Mouse (Mus musculus): ENCODE results near the gene Emd. TPM values are rescaled to one million over a fixed set of nuclear protein-coding genes. Genes with fewer than 3 reads are reported as not detected.
A peak's percentile ranks its signal among the peaks of the same experiment; 100 is the strongest.

The Emd gene
- polyA plus RNA-seq, 1 experiment: not detected

DNA sequence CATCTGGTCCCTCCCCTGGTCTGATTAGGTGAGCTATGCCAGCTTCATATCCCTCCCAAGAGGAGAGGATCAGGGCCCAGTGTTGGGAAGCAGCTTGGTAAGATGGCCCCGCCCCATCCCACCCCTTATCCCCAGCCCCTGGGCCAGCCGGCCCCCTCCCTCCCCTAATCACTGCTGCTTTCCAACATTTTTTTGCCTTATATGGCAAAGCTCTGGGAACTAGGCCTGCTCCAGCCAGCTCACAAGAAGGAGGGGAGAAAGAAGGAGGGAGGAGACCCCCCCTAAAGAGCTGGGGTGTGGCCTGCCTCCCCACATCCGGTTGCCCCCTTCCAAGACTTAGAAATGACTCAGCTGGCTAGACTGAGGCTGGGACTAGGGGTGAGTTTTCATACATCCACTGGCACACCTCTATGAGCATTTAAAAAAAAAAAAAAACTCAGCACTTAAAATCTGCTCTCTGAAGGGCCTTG lies 9.8 kb upstream of the Emd start:
- Histone ChIP-seq H3K27ac (ENCODE audit: insufficient read depth, low read depth, low read length) (no peak overlapping the region), H3K4me1 (ENCODE audit: control insufficient read depth, insufficient read depth, low read length) (peaks cover 7% of the 10 kb centered on the region; the same call in 1 of the 2 replicates), H3K4me3 (ENCODE audit: insufficient read depth, low read depth, low read length) (peak overlapping the region; percentile 7; the same call in 1 of the 2 replicates)
- no peak for TF ChIP-seq CTCF (IDR thresholded peaks at IDR 0.05; ENCODE audit: insufficient read depth, low read depth, low read length)
- no peak for TF ChIP-seq POLR2A (IDR thresholded peaks at IDR 0.05; ENCODE audit: insufficient read depth, low read depth, low read length)
- 22% methylated on average over 3 of the region's 3 CpGs for WGBS

GRCm38 (mm10) chrX:74245107-74245506 lies 9.4 kb upstream of the Emd start:
- TF ChIP-seq POLR2A (IDR thresholded peaks at IDR 0.05; ENCODE audit: insufficient read depth, low read depth, low read length) (no peak), CTCF (IDR thresholded peaks at IDR 0.05; ENCODE audit: insufficient read depth, low read depth, low read length) (no peak)
- 23% methylated on average over 1 of the region's 1 CpGs for WGBS
- no peak overlapping the region for H3K27ac ChIP-seq (ENCODE audit: insufficient read depth, low read depth, low read length)

DNA sequence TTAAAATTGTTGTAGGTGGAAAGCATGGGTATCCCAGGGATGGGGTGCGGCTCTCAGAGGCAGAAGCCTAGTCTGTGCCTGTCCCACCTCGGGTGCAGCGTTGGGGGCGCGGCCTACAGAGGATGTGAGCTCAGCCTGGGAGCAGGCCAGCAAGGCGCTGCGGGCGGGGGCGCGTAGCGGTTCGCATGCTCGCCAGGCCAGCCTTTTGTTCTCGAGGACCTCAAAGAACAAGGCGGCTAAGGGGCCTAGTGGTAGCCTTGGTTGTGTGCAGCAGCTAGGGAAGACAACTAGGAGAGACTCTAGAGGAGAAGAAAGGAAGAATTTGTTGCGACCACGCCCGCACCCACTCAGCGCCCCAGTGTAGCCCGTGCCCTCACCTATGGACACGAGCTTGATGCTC lies 8.8 kb upstream of the Emd start:
- Histone ChIP-seq H3K27ac (ENCODE audit: insufficient read depth, low read depth, low read length) (0 out of 2 replicates have a peak overlapping the region, but pooled peaks have one; percentile 32), H3K4me3 (ENCODE audit: insufficient read depth, low read depth, low read length) (peak overlapping the region; percentile 53), H3K4me1 (ENCODE audit: control insufficient read depth, insufficient read depth, low read length) (peaks cover 7% of the 10 kb centered on the region; the same call in 1 of the 2 replicates)
- 25% methylated on average over 21 of the region's 21 CpGs for WGBS
- TF ChIP-seq CTCF (IDR thresholded peaks at IDR 0.05; ENCODE audit: insufficient read depth, low read depth, low read length): no peak
- no peak for TF ChIP-seq POLR2A (IDR thresholded peaks at IDR 0.05; ENCODE audit: insufficient read depth, low read depth, low read length)

More at GRCm38 (mm10) chrX:74245107-74245506, 9.4 kb upstream of the Emd start:
- H3K4me1 ChIP-seq (ENCODE audit: control insufficient read depth, insufficient read depth, low read length): peaks cover 7% of the 10 kb centered on the region; the same call in 1 of the 2 replicates
- no peak overlapping the region for H3K4me3 ChIP-seq (ENCODE audit: insufficient read depth, low read depth, low read length)

- Histone ChIP-seq H3K27ac (ENCODE audit: insufficient read depth, low read depth, low read length) (0 out of 2 replicates have a peak overlapping the region, but pooled peaks have one; percentile 32), H3K4me3 (ENCODE audit: insufficient read depth, low read depth, low read length) (peak overlapping the region; percentile 53), H3K4me1 (ENCODE audit: control insufficient read depth, insufficient read depth, low read length) (peaks cover 7% of the 10 kb centered on the region; the same call in 1 of the 2 replicates)
- WGBS: 17% methylated on average over 38 of the region's 38 CpGs
- TF ChIP-seq CTCF (IDR thresholded peaks at IDR 0.05; ENCODE audit: insufficient read depth, low read depth, low read length) (no peak), POLR2A (IDR thresholded peaks at IDR 0.05; ENCODE audit: insufficient read depth, low read depth, low read length) (peak; percentile 56)
These were observed 8.2 kb upstream of the Emd start for GRCm38 (mm10) chrX:74246213-74246681.

DNA sequence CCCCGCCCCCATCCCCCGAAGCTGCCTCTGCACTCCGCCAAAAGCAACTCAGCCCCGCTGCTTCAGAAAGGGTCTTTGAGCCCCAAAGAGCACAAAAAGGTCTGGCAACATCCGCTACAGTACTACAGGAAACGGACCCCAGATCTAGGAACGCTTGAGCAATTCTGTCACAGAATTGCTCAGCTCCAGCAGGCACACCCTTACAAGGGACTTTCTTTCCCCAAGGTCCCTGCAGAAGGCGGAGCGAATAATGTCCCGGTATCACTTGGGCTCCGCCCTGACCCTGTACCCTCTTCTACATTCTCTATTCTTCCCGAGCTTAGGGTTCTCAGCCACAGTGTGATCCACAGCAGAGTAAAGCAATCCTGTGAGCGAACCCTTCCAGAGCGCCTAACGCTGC lies 7.8 kb upstream of the Emd start:
- no peak for TF ChIP-seq CTCF (IDR thresholded peaks at IDR 0.05; ENCODE audit: insufficient read depth, low read depth, low read length)
- TF ChIP-seq POLR2A (IDR thresholded peaks at IDR 0.05; ENCODE audit: insufficient read depth, low read depth, low read length): no peak
- H3K27ac ChIP-seq (ENCODE audit: insufficient read depth, low read depth, low read length): no peak overlapping the region
- H3K4me1 ChIP-seq (ENCODE audit: control insufficient read depth, insufficient read depth, low read length): peaks cover 7% of the 10 kb centered on the region; the same call in 1 of the 2 replicates
- H3K4me3 ChIP-seq (ENCODE audit: insufficient read depth, low read depth, low read length): peak overlapping the region; percentile 46
- WGBS: 18% methylated on average over 15 of the region's 15 CpGs

- no peak overlapping the region for H3K27ac ChIP-seq (ENCODE audit: insufficient read depth, low read depth, low read length)
- peaks cover 7% of the 10 kb centered on the region; the same call in 1 of the 2 replicates for H3K4me1 ChIP-seq (ENCODE audit: control insufficient read depth, insufficient read depth, low read length)
- H3K4me3 ChIP-seq (ENCODE audit: insufficient read depth, low read depth, low read length): no peak overlapping the region; the same call in 1 of the 2 replicates
- 7% methylated on average over 3 of the region's 3 CpGs for WGBS
- TF ChIP-seq POLR2A (IDR thresholded peaks at IDR 0.05; ENCODE audit: insufficient read depth, low read depth, low read length): no peak
- 0 out of 2 replicates have a peak, but pooled peaks have one; percentile 17 for TF ChIP-seq CTCF (IDR thresholded peaks at IDR 0.05; ENCODE audit: insufficient read depth, low read depth, low read length)
These were observed 5.8 kb upstream of the Emd start for GRCm38 (mm10) chrX:74248651-74249050.

DNA sequence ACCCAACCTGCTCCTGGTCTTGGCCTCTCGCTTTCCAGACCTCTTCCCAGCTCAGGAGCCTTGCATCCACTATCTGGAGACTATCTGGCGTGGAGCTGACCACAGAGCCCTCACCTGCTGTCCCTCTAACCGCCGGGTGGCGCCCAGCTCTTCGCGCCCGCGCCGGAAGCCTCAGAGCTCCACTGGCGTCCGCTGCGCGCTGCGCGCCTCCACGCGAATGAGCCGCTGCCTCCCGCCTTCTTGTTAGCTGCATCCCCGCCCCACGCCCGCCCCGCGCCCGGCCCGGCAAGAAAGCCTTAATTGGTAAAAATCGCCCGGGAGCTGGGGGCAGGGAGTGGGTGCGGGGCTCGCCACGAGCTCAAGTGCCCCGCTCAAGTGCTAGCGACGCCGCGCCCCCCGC lies 4.9 kb upstream of the Emd start, which contains the start of gene Flna:
TSS of gene Flna (minus strand) at position 206 of the 400 bp plus-strand sequence.
- 23% methylated on average over 38 of the region's 38 CpGs for WGBS
- TF ChIP-seq POLR2A (IDR thresholded peaks at IDR 0.05; ENCODE audit: insufficient read depth, low read depth, low read length) (no peak), CTCF (IDR thresholded peaks at IDR 0.05; ENCODE audit: insufficient read depth, low read depth, low read length) (no peak)
- H3K27ac ChIP-seq (ENCODE audit: insufficient read depth, low read depth, low read length): 0 out of 2 replicates have a peak within 1 kb of the TSS, but pooled peaks have one; percentile 44
- H3K4me1 ChIP-seq (ENCODE audit: control insufficient read depth, insufficient read depth, low read length): peaks cover 4% of the 10 kb centered on the region; the same call in 1 of the 2 replicates
- peak within 1 kb of the TSS; percentile 60 for H3K4me3 ChIP-seq (ENCODE audit: insufficient read depth, low read depth, low read length)

DNA sequence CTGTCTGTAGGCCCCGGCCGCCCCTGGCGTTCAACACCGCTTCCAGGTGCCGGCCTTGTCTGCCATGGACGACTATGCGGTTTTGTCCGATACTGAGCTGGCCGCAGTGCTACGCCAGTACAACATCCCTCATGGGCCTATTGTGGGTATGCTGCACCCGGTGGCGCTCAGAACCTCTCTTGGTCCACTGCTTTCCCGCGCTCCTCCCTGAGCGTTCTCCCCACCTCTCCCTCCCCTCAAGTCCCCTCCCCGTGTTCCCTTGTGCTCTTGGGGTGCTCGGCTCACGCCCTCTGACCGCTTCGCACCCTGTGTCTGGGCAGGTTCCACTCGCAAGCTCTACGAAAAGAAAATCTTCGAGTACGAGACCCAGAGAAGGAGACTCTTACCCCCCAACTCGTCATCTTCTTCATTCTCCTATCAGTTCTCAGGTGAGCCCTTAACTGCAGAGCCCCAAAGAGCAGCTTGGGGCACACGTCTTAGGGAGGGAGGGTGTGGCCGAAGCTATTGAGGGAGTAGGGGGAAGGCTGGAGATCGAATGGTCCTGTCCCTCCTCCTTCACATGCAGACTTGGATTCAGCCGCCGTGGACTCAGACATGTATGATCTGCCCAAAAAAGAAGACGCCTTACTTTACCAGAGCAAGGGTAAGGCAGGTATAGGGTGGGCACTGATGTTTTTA lies 540 bp downstream of the Emd start:
- H3K4me3 ChIP-seq (ENCODE audit: insufficient read depth, low read depth, low read length): peak overlapping the region; percentile 97
- H3K4me1 ChIP-seq (ENCODE audit: control insufficient read depth, insufficient read depth, low read length): peaks cover 5% of the 10 kb centered on the region
- peak overlapping the region; percentile 100 for H3K27ac ChIP-seq (ENCODE audit: insufficient read depth, low read depth, low read length)
- WGBS: 15% methylated on average over 31 of the region's 31 CpGs
- TF ChIP-seq CTCF (IDR thresholded peaks at IDR 0.05; ENCODE audit: insufficient read depth, low read depth, low read length): no peak

DNA sequence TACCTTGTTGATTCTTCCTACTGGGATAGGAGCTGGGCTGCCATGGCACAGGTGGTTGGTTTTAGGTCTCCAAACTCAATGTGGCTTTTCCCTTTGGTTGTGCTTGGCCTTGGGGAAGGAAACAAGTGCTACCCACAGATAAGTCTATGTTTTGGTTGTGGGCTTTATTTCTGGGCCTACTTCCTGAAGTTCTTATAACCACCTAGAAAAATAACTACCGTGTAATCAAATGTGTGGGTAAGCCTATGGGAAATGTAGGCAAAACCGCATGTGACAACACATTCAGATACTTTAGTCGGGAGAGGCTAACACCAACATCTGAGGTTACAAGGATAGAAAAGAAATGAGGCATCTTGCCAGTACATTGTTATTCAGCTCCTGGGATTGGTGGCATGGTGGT lies 3.3 kb downstream of the Emd start:
- H3K4me3 ChIP-seq (ENCODE audit: insufficient read depth, low read depth, low read length): no peak overlapping the region
- 93% methylated on average over 3 of the region's 3 CpGs for WGBS
- no peak overlapping the region for H3K27ac ChIP-seq (ENCODE audit: insufficient read depth, low read depth, low read length)
- peaks cover 5% of the 10 kb centered on the region for H3K4me1 ChIP-seq (ENCODE audit: control insufficient read depth, insufficient read depth, low read length)
- TF ChIP-seq POLR2A (IDR thresholded peaks at IDR 0.05; ENCODE audit: insufficient read depth, low read depth, low read length): no peak
- TF ChIP-seq CTCF (IDR thresholded peaks at IDR 0.05; ENCODE audit: insufficient read depth, low read depth, low read length): no peak

Data from olfactory bulb, adult 2 months (tissue).